Mouse (Mus musculus): Measurements from ENCODE around the gene Osbp2. TPM values are rescaled to one million over a fixed set of nuclear protein-coding genes. Genes with fewer than 3 reads are reported as not detected.

Gene Osbp2
- polyA plus RNA-seq, 1 experiment from 2014 or later: 2.4 TPM

DNA sequence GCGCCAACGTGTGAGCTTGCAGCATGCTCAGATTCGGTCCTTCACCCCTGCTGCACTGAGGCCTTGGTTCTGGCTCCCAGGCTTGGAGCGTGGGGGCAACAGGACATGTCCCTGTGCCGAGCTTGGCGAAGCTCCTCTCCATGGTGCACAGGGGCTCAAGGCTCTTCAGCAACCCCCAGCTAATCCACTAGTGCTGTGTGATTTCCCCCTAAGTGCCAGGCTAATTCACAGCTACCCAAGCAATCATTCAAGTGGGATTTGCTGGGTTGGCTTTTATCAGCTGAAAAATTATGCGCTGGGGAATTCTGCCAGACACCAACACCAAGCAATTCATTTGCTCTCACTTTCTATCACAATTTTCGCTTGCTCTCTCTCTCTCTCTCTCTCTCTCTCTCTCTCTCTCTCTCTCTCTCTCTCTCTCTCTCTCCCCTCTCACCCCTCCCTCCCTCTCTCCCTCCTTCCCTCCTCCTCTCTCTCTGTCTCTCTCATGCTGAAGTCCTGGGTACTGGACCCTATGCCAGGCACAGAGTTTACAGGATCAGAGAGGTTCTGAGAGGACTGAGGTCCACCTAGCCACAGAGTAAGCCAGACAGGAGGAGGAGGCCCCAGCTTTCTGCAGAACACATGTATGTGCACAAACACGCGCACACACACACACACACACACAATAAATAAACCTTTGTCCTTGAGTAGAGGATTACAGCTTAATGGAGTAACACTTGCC lies 138.2 kb downstream of the Osbp2 start:
- no peak overlapping the region for H3K27ac ChIP-seq (ENCODE audit: low read depth, low read length)
- no peak for ATAC-seq (ENCODE audit: insufficient read depth, low FRiP score, low TSS enrichment)
- 75% methylated on average over 10 of the region's 10 CpGs for WGBS

DNA sequence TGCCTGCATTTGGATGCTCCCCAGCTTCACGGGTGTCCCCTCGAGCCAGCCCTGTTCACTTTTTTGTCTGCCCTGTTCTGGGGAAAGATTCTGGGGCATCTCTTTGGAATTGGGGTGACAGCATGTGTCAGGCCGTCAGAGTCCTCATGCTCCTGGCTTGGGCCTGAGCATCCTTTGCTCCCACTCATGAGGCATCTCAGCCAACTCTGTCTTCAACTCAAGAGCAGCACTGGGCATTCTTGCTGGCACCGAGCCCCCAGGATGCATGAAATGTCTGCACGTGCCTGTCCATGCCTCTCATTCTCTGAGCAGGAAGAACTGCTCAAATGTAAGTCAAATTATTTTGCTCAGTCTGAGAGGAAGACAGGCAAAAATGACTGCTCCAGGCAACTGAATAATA lies 139.0 kb downstream of the Osbp2 start:
- no peak overlapping the region for H3K27ac ChIP-seq (ENCODE audit: low read depth, low read length)
- 69% methylated on average over 5 of the region's 5 CpGs for WGBS

More for the DNA sequence above, 138.2 kb downstream of the Osbp2 start:
- no peaks in the 10 kb centered on the region for H3K36me3 ChIP-seq (ENCODE audit: control insufficient read depth, insufficient read depth, low read length)
- no peak overlapping the region for H3K9ac ChIP-seq (ENCODE audit: low read length)
- no peak for DNase-seq (ENCODE audit: low spot score)
- H3K9me3 ChIP-seq (ENCODE audit: control insufficient read depth, low read length): no peaks in the 10 kb centered on the region
- no peaks in the 10 kb centered on the region for H3K27me3 ChIP-seq (ENCODE audit: control insufficient read depth, insufficient read depth, low read length)
- no peaks in the 10 kb centered on the region for H3K4me1 ChIP-seq (ENCODE audit: control insufficient read depth, insufficient read depth, low read length)
- H3K4me3 ChIP-seq (ENCODE audit: low read depth, low read length): no peak overlapping the region
- no peak overlapping the region for H3K4me2 ChIP-seq (ENCODE audit: low read depth)

DNA sequence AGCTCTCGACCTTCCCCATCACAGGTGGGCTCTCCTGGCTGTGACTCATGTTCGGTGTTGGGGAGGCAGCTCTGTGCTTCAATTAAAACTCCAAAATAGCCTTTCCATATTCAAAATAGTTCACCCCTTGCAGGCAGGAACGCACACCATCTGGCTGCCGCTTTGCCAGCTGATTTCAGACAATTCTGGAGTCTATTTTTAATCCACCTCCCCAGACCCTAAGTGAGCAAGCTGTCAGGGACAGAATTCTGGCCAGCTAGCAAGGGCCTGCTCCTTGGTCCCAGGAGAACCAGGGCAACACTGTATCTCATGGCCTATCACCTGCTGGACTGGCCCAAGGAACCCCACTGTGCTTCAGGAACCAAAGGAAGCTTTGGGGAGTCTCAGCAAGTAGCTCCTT lies 139.8 kb downstream of the Osbp2 start:
- DNase-seq (ENCODE audit: low spot score) (no peak), ATAC-seq (ENCODE audit: insufficient read depth, low FRiP score, low TSS enrichment) (no peak)
- Histone ChIP-seq H3K27ac (ENCODE audit: low read depth, low read length) (no peak overlapping the region), H3K9ac (ENCODE audit: low read length) (no peak overlapping the region), H3K4me3 (ENCODE audit: low read depth, low read length) (no peak overlapping the region), H3K9me3 (ENCODE audit: control insufficient read depth, low read length) (no peaks in the 10 kb centered on the region), H3K4me1 (ENCODE audit: control insufficient read depth, insufficient read depth, low read length) (no peaks in the 10 kb centered on the region), H3K36me3 (ENCODE audit: control insufficient read depth, insufficient read depth, low read length) (no peaks in the 10 kb centered on the region), H3K4me2 (ENCODE audit: low read depth) (no peak overlapping the region), H3K27me3 (ENCODE audit: control insufficient read depth, insufficient read depth, low read length) (no peaks in the 10 kb centered on the region)
- 83% methylated on average over 4 of the region's 4 CpGs for WGBS

More for the DNA sequence above, 139.0 kb downstream of the Osbp2 start:
- no peak overlapping the region for H3K9ac ChIP-seq (ENCODE audit: low read length)
- H3K4me2 ChIP-seq (ENCODE audit: low read depth): no peak overlapping the region
- H3K9me3 ChIP-seq (ENCODE audit: control insufficient read depth, low read length): no peaks in the 10 kb centered on the region
- no peaks in the 10 kb centered on the region for H3K27me3 ChIP-seq (ENCODE audit: control insufficient read depth, insufficient read depth, low read length)
- DNase-seq (ENCODE audit: low spot score) (no peak), ATAC-seq (ENCODE audit: insufficient read depth, low FRiP score, low TSS enrichment) (no peak)
- no peak overlapping the region for H3K4me3 ChIP-seq (ENCODE audit: low read depth, low read length)
- H3K4me1 ChIP-seq (ENCODE audit: control insufficient read depth, insufficient read depth, low read length): no peaks in the 10 kb centered on the region
- no peaks in the 10 kb centered on the region for H3K36me3 ChIP-seq (ENCODE audit: control insufficient read depth, insufficient read depth, low read length)

DNA sequence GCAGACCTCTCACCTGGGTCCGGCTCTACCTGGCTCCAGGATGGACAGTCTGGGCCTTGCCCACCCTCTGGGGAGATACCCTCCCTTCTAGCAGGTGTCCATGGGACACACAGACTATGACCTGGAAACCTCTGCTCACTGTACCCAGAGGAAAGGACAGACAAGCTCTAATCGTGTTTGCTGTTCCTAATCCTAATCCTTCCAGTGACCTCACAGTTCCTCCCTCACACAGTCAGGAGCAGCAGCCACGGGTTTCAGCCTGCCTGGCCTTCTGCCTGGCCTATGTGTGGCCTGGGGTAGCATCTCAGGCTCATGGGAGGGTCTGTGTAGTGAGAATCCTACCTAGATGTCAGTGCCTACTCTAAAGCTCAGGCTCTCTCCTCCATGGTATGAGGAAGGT lies 140.8 kb downstream of the Osbp2 start:
- H3K9ac ChIP-seq (ENCODE audit: low read length): no peak overlapping the region
- ATAC-seq (ENCODE audit: insufficient read depth, low FRiP score, low TSS enrichment) (no peak), DNase-seq (ENCODE audit: low spot score) (no peak)
- H3K4me3 ChIP-seq (ENCODE audit: low read depth, low read length): no peak overlapping the region
- H3K4me2 ChIP-seq (ENCODE audit: low read depth): no peak overlapping the region
- no peak overlapping the region for H3K27ac ChIP-seq (ENCODE audit: low read depth, low read length)
- no peaks in the 10 kb centered on the region for H3K4me1 ChIP-seq (ENCODE audit: control insufficient read depth, insufficient read depth, low read length)
- 78% methylated on average over 3 of the region's 3 CpGs for WGBS
- no peaks in the 10 kb centered on the region for H3K9me3 ChIP-seq (ENCODE audit: control insufficient read depth, low read length)
- no peaks in the 10 kb centered on the region for H3K36me3 ChIP-seq (ENCODE audit: control insufficient read depth, insufficient read depth, low read length)
- H3K27me3 ChIP-seq (ENCODE audit: control insufficient read depth, insufficient read depth, low read length): no peaks in the 10 kb centered on the region

DNA sequence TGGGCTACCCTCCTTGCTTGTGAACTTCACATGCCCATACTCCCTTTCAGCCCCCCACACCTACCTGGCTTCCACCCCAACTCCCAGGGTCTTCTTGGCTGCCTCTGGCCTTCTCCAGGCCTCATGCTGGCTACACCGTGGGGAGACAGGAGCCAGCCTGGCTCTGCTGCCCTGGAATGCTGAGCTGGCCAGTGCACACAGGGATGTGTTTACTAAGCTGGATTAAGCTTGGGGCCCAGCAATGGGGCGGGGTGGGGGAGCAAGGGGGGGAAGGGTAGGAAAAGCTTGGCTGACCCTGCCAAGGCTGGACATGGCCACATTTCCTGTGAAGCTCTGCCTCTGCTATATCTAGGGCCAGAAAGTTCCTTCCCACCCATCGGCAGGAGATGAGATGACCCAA lies 141.7 kb downstream of the Osbp2 start:
- H3K36me3 ChIP-seq (ENCODE audit: control insufficient read depth, insufficient read depth, low read length): no peaks in the 10 kb centered on the region
- H3K4me3 ChIP-seq (ENCODE audit: low read depth, low read length): no peak overlapping the region
- no peaks in the 10 kb centered on the region for H3K4me1 ChIP-seq (ENCODE audit: control insufficient read depth, insufficient read depth, low read length)
- DNase-seq (ENCODE audit: low spot score): no peak
- H3K4me2 ChIP-seq (ENCODE audit: low read depth): no peak overlapping the region
- no peak overlapping the region for H3K9ac ChIP-seq (ENCODE audit: low read length)
- no peaks in the 10 kb centered on the region for H3K27me3 ChIP-seq (ENCODE audit: control insufficient read depth, insufficient read depth, low read length)
- ATAC-seq (ENCODE audit: insufficient read depth, low FRiP score, low TSS enrichment): no peak
- WGBS: 74% methylated on average over 3 of the region's 3 CpGs
- no peak overlapping the region for H3K27ac ChIP-seq (ENCODE audit: low read depth, low read length)
- no peaks in the 10 kb centered on the region for H3K9me3 ChIP-seq (ENCODE audit: control insufficient read depth, low read length)

DNA sequence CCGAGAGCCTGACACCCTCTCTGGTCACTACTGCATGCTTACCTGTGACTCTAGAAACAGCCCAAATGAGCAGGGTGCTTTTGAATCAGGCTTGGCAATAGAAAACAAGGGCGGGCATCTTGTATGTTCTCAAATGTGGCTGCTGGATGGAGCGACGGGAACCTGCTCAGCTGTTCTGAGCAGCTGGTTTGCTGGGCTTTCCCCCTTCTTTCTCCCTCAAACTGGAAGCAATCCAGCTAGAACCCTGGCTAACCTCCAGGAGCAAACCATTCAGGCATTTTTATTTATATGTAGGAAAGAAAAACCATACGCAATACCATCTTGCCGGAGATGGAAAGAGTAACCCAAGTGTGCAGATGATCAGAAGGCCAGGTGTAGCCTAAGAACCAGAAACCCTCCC lies 147.0 kb downstream of the Osbp2 start:
- no peak overlapping the region for H3K27ac ChIP-seq (ENCODE audit: low read depth, low read length)
- H3K4me2 ChIP-seq (ENCODE audit: low read depth): no peak overlapping the region
- ATAC-seq (ENCODE audit: insufficient read depth, low FRiP score, low TSS enrichment): no peak
- H3K9me3 ChIP-seq (ENCODE audit: control insufficient read depth, low read length): no peaks in the 10 kb centered on the region
- H3K27me3 ChIP-seq (ENCODE audit: control insufficient read depth, insufficient read depth, low read length): no peaks in the 10 kb centered on the region
- H3K4me1 ChIP-seq (ENCODE audit: control insufficient read depth, insufficient read depth, low read length): no peaks in the 10 kb centered on the region
- no peaks in the 10 kb centered on the region for H3K36me3 ChIP-seq (ENCODE audit: control insufficient read depth, insufficient read depth, low read length)
- 85% methylated on average over 6 of the region's 6 CpGs for WGBS
- no peak overlapping the region for H3K4me3 ChIP-seq (ENCODE audit: low read depth, low read length)
- no peak for DNase-seq (ENCODE audit: low spot score)
- H3K9ac ChIP-seq (ENCODE audit: low read length): no peak overlapping the region

DNA sequence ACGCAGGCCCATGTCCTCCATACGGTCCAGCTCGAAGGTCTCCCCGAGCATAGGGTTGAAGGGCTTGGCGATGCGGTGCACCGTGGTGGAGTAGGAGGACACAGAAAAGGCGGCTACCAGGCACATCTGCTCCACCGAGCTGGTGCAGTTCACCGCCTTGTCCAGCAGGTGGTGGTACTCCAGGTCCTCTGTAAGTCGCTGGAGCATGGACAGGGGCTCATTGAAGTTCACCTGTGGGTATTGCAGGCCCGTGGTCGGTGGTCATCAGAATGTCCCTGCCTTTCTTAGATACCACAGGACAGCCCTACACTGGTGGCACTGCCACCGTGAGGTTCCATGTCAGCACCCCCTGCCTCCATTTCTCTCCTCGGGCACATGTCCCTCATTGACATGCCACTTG lies 149.2 kb downstream of the Osbp2 start:
- H3K9me3 ChIP-seq (ENCODE audit: control insufficient read depth, low read length): no peaks in the 10 kb centered on the region
- H3K27me3 ChIP-seq (ENCODE audit: control insufficient read depth, insufficient read depth, low read length): no peaks in the 10 kb centered on the region
- no peaks in the 10 kb centered on the region for H3K36me3 ChIP-seq (ENCODE audit: control insufficient read depth, insufficient read depth, low read length)
- H3K9ac ChIP-seq (ENCODE audit: low read length): no peak overlapping the region
- ATAC-seq (ENCODE audit: insufficient read depth, low FRiP score, low TSS enrichment) (no peak), DNase-seq (ENCODE audit: low spot score) (peak; percentile 60)
- H3K4me2 ChIP-seq (ENCODE audit: low read depth): no peak overlapping the region
- H3K4me3 ChIP-seq (ENCODE audit: low read depth, low read length): no peak overlapping the region
- 43% methylated on average over 15 of the region's 15 CpGs for WGBS
- H3K4me1 ChIP-seq (ENCODE audit: control insufficient read depth, insufficient read depth, low read length): no peaks in the 10 kb centered on the region
- no peak overlapping the region for H3K27ac ChIP-seq (ENCODE audit: low read depth, low read length)

DNA sequence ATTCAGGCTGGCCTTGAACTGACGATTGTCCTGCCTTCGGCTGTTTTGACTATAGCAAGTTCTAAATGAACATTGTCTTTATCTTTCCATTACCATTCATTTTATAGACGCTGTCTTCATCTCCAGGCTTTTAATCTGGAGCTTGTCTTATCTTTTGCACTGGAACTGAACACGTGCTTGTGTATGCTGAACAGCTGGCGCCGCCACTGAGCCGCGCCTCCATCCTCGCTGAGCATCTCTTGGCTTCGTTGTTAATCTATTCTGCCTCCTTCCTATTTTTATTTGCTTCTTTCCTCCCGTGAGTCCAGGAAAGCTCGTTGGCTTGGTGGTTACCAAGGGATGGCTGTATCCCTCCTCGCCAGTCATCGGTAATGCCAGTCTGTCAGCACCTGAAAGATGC lies 153.5 kb downstream of the Osbp2 start:
- no peaks in the 10 kb centered on the region for H3K27me3 ChIP-seq (ENCODE audit: control insufficient read depth, insufficient read depth, low read length)
- H3K36me3 ChIP-seq (ENCODE audit: control insufficient read depth, insufficient read depth, low read length): no peaks in the 10 kb centered on the region
- DNase-seq (ENCODE audit: low spot score) (no peak), ATAC-seq (ENCODE audit: insufficient read depth, low FRiP score, low TSS enrichment) (no peak)
- no peak overlapping the region for H3K4me3 ChIP-seq (ENCODE audit: low read depth, low read length)
- no peaks in the 10 kb centered on the region for H3K4me1 ChIP-seq (ENCODE audit: control insufficient read depth, insufficient read depth, low read length)
- no peak overlapping the region for H3K27ac ChIP-seq (ENCODE audit: low read depth, low read length)
- H3K4me2 ChIP-seq (ENCODE audit: low read depth): no peak overlapping the region
- no peaks in the 10 kb centered on the region for H3K9me3 ChIP-seq (ENCODE audit: control insufficient read depth, low read length)
- H3K9ac ChIP-seq (ENCODE audit: low read length): no peak overlapping the region
- 85% methylated on average over 14 of the region's 14 CpGs for WGBS

DNA sequence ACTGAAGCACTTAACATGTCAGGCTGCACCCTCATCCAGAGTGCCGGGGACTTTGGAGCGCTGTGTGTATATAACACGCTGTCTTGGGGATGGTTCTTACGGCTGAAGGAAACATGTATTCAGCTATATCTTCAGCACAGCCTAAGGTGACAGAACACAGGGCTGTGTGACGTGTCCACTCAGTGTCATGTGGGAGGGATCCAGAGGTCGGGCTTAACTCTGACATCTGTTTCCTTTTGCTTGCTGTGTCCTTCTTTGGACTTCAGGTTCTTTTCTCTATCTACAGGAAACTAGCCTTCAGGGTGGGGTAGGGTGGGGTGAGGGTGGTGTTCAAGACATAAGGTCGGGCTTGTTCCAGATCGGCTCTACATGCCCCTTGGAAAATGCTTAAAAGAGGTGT lies 156.6 kb downstream of the Osbp2 start:
- DNase-seq (ENCODE audit: low spot score) (no peak), ATAC-seq (ENCODE audit: insufficient read depth, low FRiP score, low TSS enrichment) (no peak)
- no peaks in the 10 kb centered on the region for H3K9me3 ChIP-seq (ENCODE audit: control insufficient read depth, low read length)
- 84% methylated on average over 8 of the region's 8 CpGs for WGBS
- H3K36me3 ChIP-seq (ENCODE audit: control insufficient read depth, insufficient read depth, low read length): no peaks in the 10 kb centered on the region
- H3K4me2 ChIP-seq (ENCODE audit: low read depth): no peak overlapping the region
- no peak overlapping the region for H3K27ac ChIP-seq (ENCODE audit: low read depth, low read length)
- no peak overlapping the region for H3K4me3 ChIP-seq (ENCODE audit: low read depth, low read length)
- no peak overlapping the region for H3K9ac ChIP-seq (ENCODE audit: low read length)
- H3K4me1 ChIP-seq (ENCODE audit: control insufficient read depth, insufficient read depth, low read length): no peaks in the 10 kb centered on the region
- no peaks in the 10 kb centered on the region for H3K27me3 ChIP-seq (ENCODE audit: control insufficient read depth, insufficient read depth, low read length)

Measured in neural tube, embryonic 11.5 days (tissue).